Mouse (Mus musculus): ENCODE results near the gene Dop1a.

Gene Dop1a

DNA sequence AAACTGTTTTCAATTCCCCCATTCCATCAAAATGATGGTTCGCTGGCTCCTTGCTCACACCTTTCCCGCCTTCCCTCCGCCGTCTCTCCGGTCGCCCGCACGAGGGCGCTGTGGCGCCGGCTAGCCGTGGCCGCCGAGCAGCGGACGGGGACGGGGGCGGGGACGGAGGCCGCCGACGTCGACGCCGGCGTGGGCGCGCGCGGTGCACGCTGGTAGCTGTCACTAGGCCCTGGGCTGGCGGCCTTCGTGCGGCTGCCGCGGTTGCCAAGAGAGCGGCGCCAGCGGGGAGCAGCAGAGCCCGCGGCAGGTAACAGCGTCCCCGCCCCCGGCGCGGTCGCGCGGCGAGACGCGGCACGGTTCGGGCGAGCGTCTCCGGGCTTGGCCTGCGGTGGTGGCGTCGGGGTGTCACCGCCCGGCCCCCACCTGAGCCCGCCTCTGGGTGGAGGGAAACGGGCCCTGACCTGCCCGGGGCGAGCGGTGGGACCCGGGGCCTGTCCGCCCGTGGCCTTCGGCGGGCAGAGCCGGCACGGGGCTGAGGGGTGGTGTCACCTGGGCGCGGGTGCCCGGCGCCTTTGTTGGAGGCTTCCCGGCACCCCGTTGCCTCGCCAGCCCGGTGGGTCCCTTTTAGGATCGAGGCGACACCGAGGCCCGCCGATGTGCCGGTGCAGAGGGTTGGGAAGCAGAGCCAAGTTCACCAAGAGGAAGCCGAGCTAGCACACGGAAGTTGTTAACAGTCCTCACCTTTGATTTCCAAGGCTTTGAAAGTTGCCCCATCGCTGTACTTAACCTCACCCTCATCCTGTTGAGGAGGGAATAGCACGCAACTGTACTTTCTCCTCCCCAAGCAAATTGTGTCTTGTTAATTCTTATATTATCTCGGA is at the start of gene Dop1a:
Dop1a (plus strand) TSS at position 165 of the 881 bp plus-strand sequence.
- DNase-seq (ENCODE audit: low spot score), result peak; percentile 94

DNA sequence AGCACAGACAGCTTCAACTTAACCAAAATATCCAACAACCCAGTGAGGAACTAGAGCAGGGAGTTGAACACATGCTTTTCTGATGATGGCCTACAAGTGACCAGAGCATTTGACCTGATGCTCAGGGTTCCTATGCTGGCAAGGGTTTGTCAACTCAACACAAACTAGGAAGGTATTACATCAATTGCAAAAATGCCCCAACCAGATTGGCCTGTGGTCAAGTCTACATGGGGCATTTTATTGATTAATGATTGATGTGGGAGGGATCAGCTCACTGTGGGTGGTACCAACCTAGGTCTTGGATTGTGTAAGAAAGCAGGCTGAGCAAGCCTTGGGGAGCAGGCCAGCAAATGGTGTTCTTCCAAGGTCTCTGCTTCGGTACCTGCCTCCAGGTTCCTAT is 49.0 kb upstream of the Dop1a start:
- DNase-seq (ENCODE audit: low spot score), result no peak

GRCm38 (mm10) chr9:86419366-86419765 is 47.6 kb upstream of the Dop1a start:
- no peak for DNase-seq (ENCODE audit: low spot score)

GRCm38 (mm10) chr9:86423331-86423730 is 43.6 kb upstream of the Dop1a start:
- no peak for DNase-seq (ENCODE audit: low spot score)

GRCm38 (mm10) chr9:86435510-86435909 is 31.4 kb upstream of the Dop1a start:
- DNase-seq (ENCODE audit: low spot score), result no peak

DNA sequence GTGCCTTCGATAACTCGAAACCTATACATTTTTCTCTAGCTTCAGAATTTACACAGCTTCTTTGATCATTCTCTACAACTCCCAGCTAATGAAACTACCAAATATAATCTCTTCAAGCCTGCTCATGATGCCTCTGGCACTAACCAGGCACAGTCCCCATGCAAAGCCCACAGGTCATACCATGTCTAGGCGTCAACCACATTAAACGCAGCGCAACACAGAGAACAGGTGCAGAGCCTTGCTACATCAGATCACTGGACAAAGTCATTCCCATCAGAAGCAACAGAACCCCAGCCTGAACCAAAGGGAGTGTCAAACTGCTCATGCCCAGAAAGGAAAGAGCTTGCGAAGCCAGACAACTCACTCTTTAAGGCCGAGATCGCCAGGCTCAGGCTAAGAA is 30.3 kb upstream of the Dop1a start:
- DNase-seq (ENCODE audit: low spot score), result no peak

DNA sequence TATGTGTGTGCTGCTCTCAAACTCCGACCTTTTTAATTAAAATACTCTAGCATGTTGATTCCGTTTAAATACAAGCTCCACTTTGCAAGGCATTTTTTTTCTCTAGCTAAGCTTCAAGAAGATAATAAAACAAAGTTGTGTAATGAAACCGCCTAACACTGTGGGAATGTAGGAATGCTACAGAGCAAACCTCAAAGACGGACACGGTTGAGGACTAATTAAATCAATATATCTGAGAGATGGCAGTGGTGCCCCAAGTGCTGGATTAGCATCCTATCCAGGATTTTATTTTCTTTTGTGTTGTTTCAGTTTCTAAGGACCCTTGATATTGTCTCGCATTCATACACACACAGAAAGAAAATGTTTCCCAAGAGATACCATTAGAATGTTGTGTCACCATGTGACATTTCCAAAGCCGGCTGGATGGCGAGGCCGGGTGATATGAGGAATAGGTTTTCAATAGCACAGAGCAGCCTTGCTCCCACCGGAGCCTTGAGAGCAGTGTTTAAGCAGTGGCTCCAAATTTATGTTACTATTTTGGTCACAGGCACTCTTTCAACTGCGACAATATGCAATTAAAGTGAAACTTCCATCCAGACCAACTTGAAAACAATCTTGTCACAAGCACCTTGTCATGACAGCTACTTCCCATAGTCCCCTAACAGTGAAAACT is 28.5 kb upstream of the Dop1a start:
- no peak for DNase-seq (ENCODE audit: low spot score)

- no peak for DNase-seq (ENCODE audit: low spot score)
Observed at GRCm38 (mm10) chr9:86442248-86442647, 24.7 kb upstream of the Dop1a start.

- DNase-seq (ENCODE audit: low spot score), result no peak
Observed at GRCm38 (mm10) chr9:86446847-86447246, 20.1 kb upstream of the Dop1a start.

GRCm38 (mm10) chr9:86447431-86447830 is 19.5 kb upstream of the Dop1a start:
- DNase-seq (ENCODE audit: low spot score), result no peak

GRCm38 (mm10) chr9:86449581-86449980 is 17.4 kb upstream of the Dop1a start:
- DNase-seq (ENCODE audit: low spot score), result peak; percentile 94

GRCm38 (mm10) chr9:86451094-86451493 is 15.9 kb upstream of the Dop1a start:
- peak; percentile 23 for DNase-seq (ENCODE audit: low spot score)

GRCm38 (mm10) chr9:86451617-86452016 is 15.3 kb upstream of the Dop1a start:
- DNase-seq (ENCODE audit: low spot score), result peak; percentile 82

- no peak for DNase-seq (ENCODE audit: low spot score)
Observed at GRCm38 (mm10) chr9:86453626-86454025, 13.3 kb upstream of the Dop1a start.

DNA sequence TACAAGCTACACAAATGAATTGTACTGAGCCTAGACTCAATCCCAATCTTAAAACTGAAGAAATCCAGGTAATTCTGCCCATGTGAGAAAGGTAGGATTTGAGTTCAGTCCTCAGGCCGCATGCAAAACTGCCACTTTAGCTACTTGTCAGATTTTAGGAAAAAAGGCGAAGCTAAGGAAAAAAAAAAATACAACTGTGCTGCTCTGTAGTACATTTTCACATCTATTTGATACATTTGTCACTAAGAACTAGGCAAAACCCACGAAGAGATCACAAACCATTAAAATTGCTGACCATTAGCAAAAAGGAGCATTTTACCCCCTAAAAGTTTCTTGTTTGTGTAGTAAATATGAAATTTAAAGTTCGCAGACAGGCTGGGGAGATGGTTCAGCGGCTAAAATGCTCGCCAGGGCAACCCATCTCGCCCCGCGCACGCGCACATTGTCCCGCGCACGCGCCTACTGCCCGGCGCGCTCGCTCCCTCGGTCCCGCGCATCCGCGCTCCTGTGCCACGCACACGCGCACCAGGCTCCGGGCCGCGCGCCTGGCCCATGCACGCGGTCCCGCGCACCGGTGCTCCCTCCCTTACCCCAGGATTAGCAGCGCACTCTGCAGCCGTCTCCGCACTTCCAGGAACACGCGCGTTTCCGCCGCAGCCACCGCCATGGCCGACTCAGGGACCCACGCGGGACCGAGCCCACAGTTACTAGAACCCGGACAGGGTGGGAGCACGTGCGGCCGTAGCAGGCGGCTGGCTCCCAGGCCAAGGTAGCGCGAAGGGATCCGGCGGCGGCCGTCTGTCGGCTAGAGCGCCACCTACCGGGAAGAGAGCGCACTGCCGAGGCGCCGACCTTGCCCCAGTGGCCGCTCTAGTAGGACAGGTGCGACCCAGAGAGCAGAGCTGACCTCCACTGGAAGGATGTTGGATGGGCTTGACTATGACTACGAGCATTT is 2.5 kb upstream of the Dop1a start, which contains the start of gene Ube2cbp:
Ube2cbp (minus strand) TSS at position 800 of the 955 bp plus-strand sequence.
- peak; percentile 91 for DNase-seq (ENCODE audit: low spot score)

GRCm38 (mm10) chr9:86475956-86476355 is 9.0 kb downstream of the Dop1a start:
- no peak for DNase-seq (ENCODE audit: low spot score)

GRCm38 (mm10) chr9:86476763-86477162 is 9.8 kb downstream of the Dop1a start:
- DNase-seq (ENCODE audit: low spot score), result no peak

DNA sequence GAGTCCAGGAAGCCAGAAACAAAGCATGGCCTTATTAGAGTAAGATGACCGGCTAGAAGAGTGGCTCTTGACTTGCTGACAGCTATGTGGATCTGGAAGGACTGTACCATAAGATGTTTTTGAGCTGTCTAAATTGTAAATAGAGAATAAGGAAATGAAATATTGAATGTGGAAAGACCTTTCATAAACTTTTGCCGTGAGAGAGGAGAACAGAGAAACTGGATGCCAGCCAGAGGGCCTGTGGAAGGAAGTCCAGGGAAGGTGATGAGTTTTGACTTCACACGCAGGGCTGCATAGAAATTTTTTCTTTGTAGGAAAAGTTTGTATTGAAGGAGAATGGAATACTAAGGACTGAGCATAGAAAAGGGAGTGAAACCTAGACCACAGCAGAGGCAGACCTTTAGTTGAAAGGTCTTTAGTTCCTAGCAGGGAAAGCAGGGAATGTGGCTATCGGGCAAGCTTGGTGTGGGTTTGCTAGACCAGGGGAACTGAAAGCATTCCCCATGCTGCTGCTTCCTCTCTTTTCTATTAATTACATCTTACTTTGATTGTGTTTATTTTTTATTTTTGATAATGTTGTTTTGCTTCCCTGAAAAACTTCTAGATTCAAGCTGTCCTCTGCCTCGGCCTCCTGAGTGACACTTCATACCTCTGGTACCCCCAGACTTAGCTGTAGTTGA is 11.6 kb downstream of the Dop1a start:
- no peak for DNase-seq (ENCODE audit: low spot score)

DNA sequence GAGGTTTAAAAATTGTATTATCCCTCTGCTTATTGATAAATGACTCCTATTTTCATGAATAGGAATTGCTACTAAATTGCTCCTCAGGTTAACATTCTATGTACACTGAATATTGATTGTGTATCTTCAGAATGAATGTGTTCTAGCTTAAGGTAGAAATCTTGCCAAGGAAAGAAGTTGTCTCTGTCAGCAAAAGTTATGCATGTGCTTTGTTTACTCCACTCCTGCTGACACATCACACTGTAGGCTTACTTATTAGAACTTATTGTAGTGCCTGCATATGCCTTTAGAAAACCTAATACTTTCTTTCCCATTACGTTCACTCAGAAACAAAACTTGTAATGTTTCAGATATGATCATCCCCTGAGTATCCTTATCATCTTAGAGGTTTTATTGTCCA is 15.3 kb downstream of the Dop1a start:
- no peak for DNase-seq (ENCODE audit: low spot score)

DNA sequence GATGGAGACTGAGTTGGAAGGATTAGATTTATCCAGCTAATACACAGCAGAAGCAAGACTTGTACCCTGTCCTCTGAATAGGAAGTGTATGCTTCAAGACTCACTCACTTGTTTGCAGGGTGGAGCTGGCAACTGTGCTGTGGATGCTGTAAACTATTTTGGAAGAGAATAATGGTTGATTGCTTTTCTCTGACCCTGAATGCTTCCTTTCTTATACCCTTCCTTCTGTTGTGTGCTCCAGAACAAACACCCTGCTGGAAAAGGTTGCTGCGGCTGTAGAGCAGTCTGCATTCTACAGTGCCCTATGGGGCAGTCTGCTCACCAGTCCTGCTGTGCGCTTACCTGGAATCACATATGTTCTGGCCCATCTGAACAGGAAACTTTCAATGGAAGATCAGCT is 24.8 kb downstream of the Dop1a start:
- DNase-seq (ENCODE audit: low spot score), result no peak

- DNase-seq (ENCODE audit: low spot score), result no peak
Observed at GRCm38 (mm10) chr9:86496261-86496660, 29.3 kb downstream of the Dop1a start.

- no peak for DNase-seq (ENCODE audit: low spot score)
Observed at GRCm38 (mm10) chr9:86499083-86499482, 32.1 kb downstream of the Dop1a start.

Data from retina, embryonic 14.5 days (tissue).